Mouse (Mus musculus): ENCODE data around the gene Ankrd36. TPM values are rescaled to one million over a fixed set of nuclear protein-coding genes. Genes with fewer than 3 reads are reported as not detected.
A peak's percentile ranks its signal among the peaks of the same experiment; 100 is the strongest.

Ankrd36 gene
- total and polyA plus RNA-seq, 3 experiments: 0.40 to 1.5 (median 1.5) TPM

- H3K9me3 ChIP-seq (replicated peaks): no peaks in the 10 kb centered on the region
- no peak for TF ChIP-seq CTCF (IDR thresholded peaks at IDR 0.05; ENCODE audit: low read depth, low read length)
- TF ChIP-seq TAL1 (conservative IDR thresholded peaks at IDR 0.05; ENCODE audit: low read depth, low read length): no peak
- no peak for TF ChIP-seq GATA2 (IDR thresholded peaks at IDR 0.05; ENCODE audit: borderline replicate concordance, low read depth, low read length)
- no peak for TF ChIP-seq GATA1 (IDR thresholded peaks at IDR 0.05; ENCODE audit: borderline replicate concordance, low read length)
- TF ChIP-seq POLR2AphosphoS5 (IDR thresholded peaks at IDR 0.05; ENCODE audit: insufficient replicate concordance, low read depth, low read length): no peak
- H3K4me3 ChIP-seq (ENCODE audit: low read depth, low read length): no peak overlapping the region
- no peaks in the 10 kb centered on the region for H3K27me3 ChIP-seq (ENCODE audit: insufficient read depth, low read length)
- ATAC-seq (ENCODE audit: extremely low read depth, insufficient number of reproducible peaks, low FRiP score, poor library complexity, severe bottlenecking): no peak
- DNase-seq (ENCODE audit: low spot score): no peak
- H3K4me1 ChIP-seq (ENCODE audit: insufficient read depth, low read depth, low read length): peaks cover 59% of the 10 kb centered on the region
- H3K36me3 ChIP-seq (replicated peaks): peaks cover 85% of the 10 kb centered on the region
These were observed 44.1 kb upstream of the Ankrd36 start for GRCm38 (mm10) chr11:5525418-5525817.

GRCm38 (mm10) chr11:5526573-5527439 is 42.7 kb upstream of the Ankrd36 start:
- TF ChIP-seq TAL1 (conservative IDR thresholded peaks at IDR 0.05; ENCODE audit: low read depth, low read length) (no peak), GATA1 (IDR thresholded peaks at IDR 0.05; ENCODE audit: borderline replicate concordance, low read length) (no peak), GATA2 (IDR thresholded peaks at IDR 0.05; ENCODE audit: borderline replicate concordance, low read depth, low read length) (no peak), POLR2AphosphoS5 (IDR thresholded peaks at IDR 0.05; ENCODE audit: insufficient replicate concordance, low read depth, low read length) (no peak), CTCF (IDR thresholded peaks at IDR 0.05; ENCODE audit: low read depth, low read length) (no peak)
- H3K4me3 ChIP-seq (ENCODE audit: low read depth, low read length): no peak overlapping the region
- H3K4me1 ChIP-seq (ENCODE audit: insufficient read depth, low read depth, low read length): peaks cover 66% of the 10 kb centered on the region
- peaks cover 98% of the 10 kb centered on the region for H3K36me3 ChIP-seq (replicated peaks)
- DNase-seq (ENCODE audit: low spot score) (no peak), ATAC-seq (ENCODE audit: extremely low read depth, insufficient number of reproducible peaks, low FRiP score, poor library complexity, severe bottlenecking) (no peak)
- H3K27me3 ChIP-seq (ENCODE audit: insufficient read depth, low read length): no peaks in the 10 kb centered on the region
- H3K9me3 ChIP-seq (replicated peaks): no peaks in the 10 kb centered on the region

- Histone ChIP-seq H3K4me1 (ENCODE audit: insufficient read depth, low read depth, low read length) (peaks cover 63% of the 10 kb centered on the region), H3K4me3 (ENCODE audit: low read depth, low read length) (no peak overlapping the region), H3K9me3 (replicated peaks) (no peaks in the 10 kb centered on the region), H3K27me3 (ENCODE audit: insufficient read depth, low read length) (no peaks in the 10 kb centered on the region), H3K36me3 (replicated peaks) (peaks cover 100% of the 10 kb centered on the region)
- peak; percentile 39; the same call in 1 of the 2 replicates for TF ChIP-seq POLR2AphosphoS5 (IDR thresholded peaks at IDR 0.05; ENCODE audit: insufficient replicate concordance, low read depth, low read length)
- no peak for TF ChIP-seq CTCF (IDR thresholded peaks at IDR 0.05; ENCODE audit: low read depth, low read length)
- ATAC-seq (ENCODE audit: extremely low read depth, insufficient number of reproducible peaks, low FRiP score, poor library complexity, severe bottlenecking): no peak
- no peak for DNase-seq (ENCODE audit: low spot score)
These were observed 41.5 kb upstream of the Ankrd36 start for GRCm38 (mm10) chr11:5527865-5528523.

- no peak overlapping the region for H3K4me3 ChIP-seq (ENCODE audit: low read depth, low read length)
- ATAC-seq (ENCODE audit: extremely low read depth, insufficient number of reproducible peaks, low FRiP score, poor library complexity, severe bottlenecking): no peak
- H3K27me3 ChIP-seq (ENCODE audit: insufficient read depth, low read length): no peaks in the 10 kb centered on the region
- no peaks in the 10 kb centered on the region for H3K9me3 ChIP-seq (replicated peaks)
- no peak for DNase-seq (ENCODE audit: low spot score)
- peaks cover 60% of the 10 kb centered on the region for H3K4me1 ChIP-seq (ENCODE audit: insufficient read depth, low read depth, low read length)
- H3K36me3 ChIP-seq (replicated peaks): peaks cover 100% of the 10 kb centered on the region
- TF ChIP-seq CTCF (IDR thresholded peaks at IDR 0.05; ENCODE audit: low read depth, low read length) (no peak), POLR2AphosphoS5 (IDR thresholded peaks at IDR 0.05; ENCODE audit: insufficient replicate concordance, low read depth, low read length) (no peak), GATA1 (IDR thresholded peaks at IDR 0.05; ENCODE audit: borderline replicate concordance, low read length) (no peak), GATA2 (IDR thresholded peaks at IDR 0.05; ENCODE audit: borderline replicate concordance, low read depth, low read length) (no peak), TAL1 (conservative IDR thresholded peaks at IDR 0.05; ENCODE audit: low read depth, low read length) (no peak)
These were observed 40.6 kb upstream of the Ankrd36 start for GRCm38 (mm10) chr11:5528841-5529240.

- Histone ChIP-seq H3K9me3 (replicated peaks) (no peaks in the 10 kb centered on the region), H3K27me3 (ENCODE audit: insufficient read depth, low read length) (no peaks in the 10 kb centered on the region), H3K4me1 (ENCODE audit: insufficient read depth, low read depth, low read length) (peaks cover 54% of the 10 kb centered on the region), H3K36me3 (replicated peaks) (peaks cover 100% of the 10 kb centered on the region), H3K4me3 (ENCODE audit: low read depth, low read length) (no peak overlapping the region)
- TF ChIP-seq CTCF (IDR thresholded peaks at IDR 0.05; ENCODE audit: low read depth, low read length): no peak
- no peak for TF ChIP-seq TAL1 (conservative IDR thresholded peaks at IDR 0.05; ENCODE audit: low read depth, low read length)
- TF ChIP-seq GATA1 (IDR thresholded peaks at IDR 0.05; ENCODE audit: borderline replicate concordance, low read length): no peak
- TF ChIP-seq GATA2 (IDR thresholded peaks at IDR 0.05; ENCODE audit: borderline replicate concordance, low read depth, low read length): no peak
- TF ChIP-seq POLR2AphosphoS5 (IDR thresholded peaks at IDR 0.05; ENCODE audit: insufficient replicate concordance, low read depth, low read length): no peak
- DNase-seq (ENCODE audit: low spot score) (no peak), ATAC-seq (ENCODE audit: extremely low read depth, insufficient number of reproducible peaks, low FRiP score, poor library complexity, severe bottlenecking) (no peak)
These were observed 39.3 kb upstream of the Ankrd36 start for GRCm38 (mm10) chr11:5530172-5530571.

GRCm38 (mm10) chr11:5530717-5531116 is 38.8 kb upstream of the Ankrd36 start:
- TF ChIP-seq CTCF (IDR thresholded peaks at IDR 0.05; ENCODE audit: low read depth, low read length) (no peak), GATA1 (IDR thresholded peaks at IDR 0.05; ENCODE audit: borderline replicate concordance, low read length) (no peak), TAL1 (conservative IDR thresholded peaks at IDR 0.05; ENCODE audit: low read depth, low read length) (no peak), POLR2AphosphoS5 (IDR thresholded peaks at IDR 0.05; ENCODE audit: insufficient replicate concordance, low read depth, low read length) (no peak; the same call in 1 of the 2 replicates), GATA2 (IDR thresholded peaks at IDR 0.05; ENCODE audit: borderline replicate concordance, low read depth, low read length) (no peak)
- no peak for ATAC-seq (ENCODE audit: extremely low read depth, insufficient number of reproducible peaks, low FRiP score, poor library complexity, severe bottlenecking)
- H3K36me3 ChIP-seq (replicated peaks): peaks cover 97% of the 10 kb centered on the region

More at GRCm38 (mm10) chr11:5530717-5531116, 38.8 kb upstream of the Ankrd36 start:
- peaks cover 54% of the 10 kb centered on the region for H3K4me1 ChIP-seq (ENCODE audit: insufficient read depth, low read depth, low read length)
- no peaks in the 10 kb centered on the region for H3K9me3 ChIP-seq (replicated peaks)
- H3K27me3 ChIP-seq (ENCODE audit: insufficient read depth, low read length): no peaks in the 10 kb centered on the region
- DNase-seq (ENCODE audit: low spot score): no peak
- no peak overlapping the region for H3K4me3 ChIP-seq (ENCODE audit: low read depth, low read length)

All from G1E (cell line).